Mouse (Mus musculus) brain, embryonic 18.5 days (tissue): ENCODE data around the gene Fxyd5.

ENCODE experiments used
- DNase-seq: peaks from one replicate; pipeline ENCODE4 v3.0.0-alpha.2; 2012; ENCODE audit warnings: low read depth, low spot score

The Fxyd5 gene

GRCm38 (mm10) chr7:30988519-30989162 lies 53.6 kb downstream of the Fxyd5 start:
- no peak for DNase-seq

GRCm38 (mm10) chr7:30985357-30985756 lies 56.9 kb downstream of the Fxyd5 start:
- no peak for DNase-seq
